Comparison of ENCODE assay signal across 21 mouse cellular contexts in genomic region chr15:11774717-11775116, GRCm38 (mm10).
A peak's percentile ranks its signal among the peaks of the same experiment; 100 is the strongest.
DNase-seq lines count a peak whose midpoint lies in the region; ATAC-seq lines count a peak whose summit lies in the region.
"Had no signal": no experiment of that assay in that cellular context is flagged by ENCODE, and none has a peak within 500 bp of the region (broad histone marks: within the 10 kb centered on the region; RNA-seq: fewer than 3 reads in every experiment).

No protein-coding gene starts in this region.

- no peaks in the 10 kb centered on the region for H3K36me3 ChIP-seq in limb, embryonic 11.5 days (ENCODE audit: control insufficient read depth, insufficient read depth, low read length)
- H3K36me3 ChIP-seq in limb, embryonic 10.5 days: no peaks in the 10 kb centered on the region
- H3K36me3 ChIP-seq in embryonic facial prominence, embryonic 10.5 days (replicated peaks): no peaks in the 10 kb centered on the region
- H3K36me3 ChIP-seq: forebrain, embryonic 12.5 days; heart, embryonic 13.5 days; hindbrain, embryonic 12.5 days; intestine, embryonic 15.5 days had no signal

- H3K4me2 ChIP-seq in limb, embryonic 11.5 days (ENCODE audit: low read depth, severe bottlenecking): no peak overlapping the region
- H3K4me2 ChIP-seq: forebrain, embryonic 12.5 days; heart, embryonic 13.5 days; hindbrain, embryonic 12.5 days; intestine, embryonic 15.5 days had no signal

- 19% methylated on average over 5 of the region's 5 CpGs for WGBS in limb, embryonic 11.5 days
- 18% methylated on average over 5 of the region's 5 CpGs for WGBS in limb, embryonic 10.5 days
- 25% methylated on average over 5 of the region's 5 CpGs for WGBS in embryonic facial prominence, embryonic 10.5 days

- 0 out of 2 replicates have a peak, but pooled peaks cover 2% of the 10 kb centered on the region for H3K4me1 ChIP-seq in limb, embryonic 11.5 days (ENCODE audit: control insufficient read depth, insufficient read depth, low read length)
- H3K4me1 ChIP-seq in limb, embryonic 10.5 days: no peaks in the 10 kb centered on the region
- no peaks in the 10 kb centered on the region; the same call in 1 of the 2 replicates for H3K4me1 ChIP-seq in embryonic facial prominence, embryonic 10.5 days
- H3K4me1 ChIP-seq: forebrain, embryonic 12.5 days; heart, embryonic 13.5 days; hindbrain, embryonic 12.5 days; intestine, embryonic 15.5 days had no signal

- H3K9me3 ChIP-seq in limb, embryonic 11.5 days (ENCODE audit: control insufficient read depth, low read length): no peaks in the 10 kb centered on the region
- no peaks in the 10 kb centered on the region for H3K9me3 ChIP-seq in limb, embryonic 10.5 days (replicated peaks)
- no peaks in the 10 kb centered on the region for H3K9me3 ChIP-seq in embryonic facial prominence, embryonic 10.5 days
- H3K9me3 ChIP-seq: forebrain, embryonic 12.5 days; heart, embryonic 13.5 days; hindbrain, embryonic 12.5 days; intestine, embryonic 15.5 days had no signal

- no peak overlapping the region for H3K4me3 ChIP-seq in limb, embryonic 11.5 days (ENCODE audit: low read depth, low read length)
- no peak overlapping the region for H3K4me3 ChIP-seq in limb, embryonic 10.5 days
- H3K4me3 ChIP-seq in embryonic facial prominence, embryonic 10.5 days: no peak overlapping the region
- H3K4me3 ChIP-seq: forebrain, embryonic 12.5 days; gastrocnemius, adult 2 months; heart, embryonic 13.5 days; hindbrain, embryonic 12.5 days; intestine, embryonic 15.5 days had no signal

- peak; percentile 54; the same call in 1 of the 2 replicates for ATAC-seq in limb, embryonic 11.5 days (ENCODE audit: insufficient number of reproducible peaks, low FRiP score, low TSS enrichment, low read depth)
- ATAC-seq in megakaryocyte progenitor cell, adult 5-6 weeks (replicated peaks; ENCODE audit: poor library complexity): no peak
- no peak for ATAC-seq in frontal cortex, adult (ENCODE audit: low TSS enrichment)
- ATAC-seq: forebrain, embryonic 16.5 days; hindbrain, embryonic 16.5 days; intestine, embryonic 15.5 days had no signal

- peak; percentile 46 for DNase-seq in limb, embryonic 11.5 days (ENCODE audit: low spot score)
- DNase-seq in limb, embryonic 10.5 days (ENCODE audit: low spot score): no peak
- peak; percentile 33 for DNase-seq in embryonic facial prominence, embryonic 10.5 days (ENCODE audit: low spot score)
- peak; percentile 22 for DNase-seq in hindlimb bud, embryonic 11.5 days (ENCODE audit: extremely low spot score, low read depth, low spot score)
- DNase-seq in left cerebral cortex, postnatal 4 days: no peak
- DNase-seq: adrenal gland, adult 8-10 months; cerebellum, adult 11 months; cerebellum, adult 8-10 months; cerebellum, postnatal 25 days; gastrocnemius, adult 2 months; gastrocnemius, postnatal 25 days; heart, postnatal 36 days; kidney, adult 2 months had no signal

- H3K9ac ChIP-seq in limb, embryonic 11.5 days (ENCODE audit: low read length): no peak overlapping the region
- H3K9ac ChIP-seq: forebrain, embryonic 12.5 days; heart, embryonic 13.5 days; hindbrain, embryonic 12.5 days; intestine, embryonic 15.5 days had no signal

- no peak overlapping the region for H3K27ac ChIP-seq in limb, embryonic 11.5 days (replicated peaks; ENCODE audit: low read depth, low read length)
- H3K27ac ChIP-seq in limb, embryonic 10.5 days: no peak overlapping the region
- H3K27ac ChIP-seq in embryonic facial prominence, embryonic 10.5 days (replicated peaks): no peak overlapping the region
- H3K27ac ChIP-seq: forebrain, embryonic 12.5 days; gastrocnemius, adult 2 months; heart, embryonic 13.5 days; hindbrain, embryonic 12.5 days; intestine, embryonic 15.5 days had no signal

- intact Hi-C loops in left cerebral cortex, postnatal 4 days (cut with DNase I): no loop called here

- H3K27me3 ChIP-seq in limb, embryonic 11.5 days (ENCODE audit: control insufficient read depth, insufficient read depth, low read length): no peaks in the 10 kb centered on the region
- no peaks in the 10 kb centered on the region for H3K27me3 ChIP-seq in limb, embryonic 10.5 days (ENCODE audit: low read depth, poor library complexity, severe bottlenecking)
- no peaks in the 10 kb centered on the region for H3K27me3 ChIP-seq in embryonic facial prominence, embryonic 10.5 days (replicated peaks; ENCODE audit: low read depth, poor library complexity, severe bottlenecking)
- H3K27me3 ChIP-seq: forebrain, embryonic 12.5 days; heart, embryonic 13.5 days; hindbrain, embryonic 12.5 days; intestine, embryonic 15.5 days had no signal

Comparison
In these comparisons a context has a peak if more than half of its experiments do, and no peak if none do; other contexts are left out.
1. DNase-seq: peak in limb, embryonic 11.5 days (single experiment), embryonic facial prominence, embryonic 10.5 days (single experiment) and hindlimb bud, embryonic 11.5 days (single experiment); none in limb, embryonic 10.5 days (single experiment) and left cerebral cortex, postnatal 4 days (single experiment).